Mouse (Mus musculus) heart, embryonic 10.5 days (tissue): ENCODE data around the gene Mdm4. TPM values are rescaled to one million over a fixed set of nuclear protein-coding genes. Genes with fewer than 3 reads are reported as not detected.

Source experiments
- DNase-seq: peaks from one replicate; pipeline ENCODE4 v3.0.0-alpha.2; 2017; ENCODE audit warnings: low spot score
- H3K27ac ChIP-seq: fragments of 300-500 bp; sonication (generic); 2 replicates; pipeline ENCODE4 v1.5.1; 2016; ENCODE audit warnings: mild to moderate bottlenecking
- H3K27me3 ChIP-seq: fragments of 300-500 bp; sonication (generic); 2 replicates; pipeline ENCODE4 v1.6.1; 2016; ENCODE audit warnings: mild to moderate bottlenecking; ENCODE audit not compliant: poor library complexity, insufficient read depth, severe bottlenecking
- H3K36me3 ChIP-seq: fragments of 300-500 bp; sonication (generic); 2 replicates; pipeline ENCODE4 v1.6.1; 2016; ENCODE audit warnings: mild to moderate bottlenecking, moderate library complexity
- H3K4me1 ChIP-seq: fragments of 300-500 bp; sonication (generic); 2 replicates; pipeline ENCODE4 v1.6.1; 2016; ENCODE audit warnings: mild to moderate bottlenecking
- H3K4me3 ChIP-seq: fragments of 300-500 bp; sonication (generic); 2 replicates; pipeline ENCODE4 v1.5.1; 2016; ENCODE audit warnings: mild to moderate bottlenecking, moderate library complexity
- H3K9me3 ChIP-seq: fragments of 300-500 bp; sonication (generic); 2 replicates; pipeline ENCODE4 v1.6.1; 2016; ENCODE audit warnings: mild to moderate bottlenecking, moderate library complexity
- WGBS: fragments of 180-500 bp; shearing (Covaris S2); methylation state at CpG from one replicate; pipeline ENCODE4 v1.1.7; 2016; 5-methylcytosine and 5-hydroxymethylcytosine counted together
- microRNA-seq: library from miRNA; unstranded; fragments of <30 nt; microRNA quantifications from one replicate; pipeline ENCODE4, GENCODE M21; 2017
- polyA plus RNA-seq: library from polyadenylated mRNA; unstranded; fragments of >200 nt; fragmentation: Nextera tagmentation; extraction: Ambion mirVana; gene quantifications from 2 replicates; pipeline ENCODE4 v1.2.1, GENCODE M21; 2016

Mdm4 gene
- polyA plus RNA-seq, 1 experiment from 2014 or later, result 32.8 TPM

DNA sequence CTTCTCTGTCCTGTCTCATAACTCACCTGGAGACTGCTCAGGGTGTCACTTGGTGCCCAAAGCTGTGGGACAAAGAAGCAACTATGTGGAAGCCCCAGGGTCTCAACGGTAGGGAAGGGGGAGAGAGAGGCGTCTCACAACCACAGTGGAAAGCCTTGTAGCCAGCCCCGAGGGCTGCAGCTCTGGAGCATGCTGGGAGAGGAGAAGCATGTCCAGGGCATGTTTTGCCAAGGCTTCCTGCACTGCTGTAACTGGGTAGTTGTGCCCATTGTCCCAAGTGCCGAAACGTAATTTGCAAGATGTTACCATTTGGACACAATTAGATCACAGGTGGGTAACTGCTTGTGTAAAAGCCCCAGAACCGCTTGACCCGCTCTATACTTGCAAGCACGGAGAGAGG lies 111.1 kb downstream of the Mdm4 start:
- Histone ChIP-seq H3K27ac (no peak overlapping the region), H3K27me3 (peaks cover 26% of the 10 kb centered on the region), H3K9me3 (no peaks in the 10 kb centered on the region), H3K4me1 (peaks cover 39% of the 10 kb centered on the region), H3K36me3 (no peaks in the 10 kb centered on the region), H3K4me3 (no peak overlapping the region)
- no peak for DNase-seq
- WGBS, result 81% methylated on average over 8 of the region's 8 CpGs

DNA sequence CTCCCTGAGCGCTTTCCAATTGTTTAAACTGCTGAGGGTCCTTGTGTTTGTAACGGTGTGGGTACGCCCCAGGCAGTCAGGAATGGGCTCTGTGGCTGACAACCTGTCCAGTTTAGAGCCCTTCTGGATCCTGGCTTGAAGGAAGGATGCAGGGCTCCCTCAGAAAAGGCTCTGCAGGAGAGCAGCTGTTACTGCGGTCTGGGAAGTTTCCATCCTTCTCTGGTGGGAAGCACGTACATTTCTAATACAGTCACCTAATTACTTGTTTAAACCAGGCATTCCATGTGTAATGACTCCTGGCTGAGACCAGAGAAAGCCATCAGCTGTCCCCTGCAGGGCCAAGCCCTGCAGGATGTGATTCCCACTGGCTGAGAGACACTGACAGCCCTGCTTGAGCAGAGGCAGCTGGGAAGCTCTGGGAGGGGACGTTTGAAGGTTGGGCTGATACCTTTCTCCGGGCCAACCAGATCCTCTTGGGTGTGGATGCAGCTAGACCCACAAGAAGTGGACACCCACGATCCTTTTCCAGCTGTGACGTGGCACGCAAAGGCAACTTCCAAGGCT lies 112.2 kb downstream of the Mdm4 start:
- peaks cover 39% of the 10 kb centered on the region for H3K4me1 ChIP-seq
- no peaks in the 10 kb centered on the region for H3K9me3 ChIP-seq
- 19% methylated on average over 10 of the region's 10 CpGs for WGBS
- no peaks in the 10 kb centered on the region for H3K36me3 ChIP-seq
- no peak for DNase-seq
- H3K4me3 ChIP-seq, result 0 out of 2 replicates have a peak overlapping the region, but pooled peaks have one; percentile 1
- H3K27ac ChIP-seq, result no peak overlapping the region
- H3K27me3 ChIP-seq, result peaks cover 26% of the 10 kb centered on the region

- Histone ChIP-seq H3K27ac (no peak overlapping the region), H3K27me3 (peaks cover 26% of the 10 kb centered on the region), H3K9me3 (no peaks in the 10 kb centered on the region), H3K36me3 (no peaks in the 10 kb centered on the region), H3K4me3 (no peak overlapping the region), H3K4me1 (peaks cover 38% of the 10 kb centered on the region)
- 11% methylated on average over 8 of the region's 8 CpGs for WGBS
- DNase-seq, result peak; percentile 70
These were observed 112.8 kb downstream of the Mdm4 start for GRCm38 (mm10) chr1:132917554-132917953.

- peaks cover 33% of the 10 kb centered on the region for H3K27me3 ChIP-seq
- H3K9me3 ChIP-seq, result no peaks in the 10 kb centered on the region
- no peak overlapping the region for H3K27ac ChIP-seq
- H3K4me3 ChIP-seq, result no peak overlapping the region
- WGBS, result 61% methylated on average over 6 of the region's 6 CpGs
- no peaks in the 10 kb centered on the region for H3K36me3 ChIP-seq
- H3K4me1 ChIP-seq, result peaks cover 23% of the 10 kb centered on the region
- no peak for DNase-seq
These were observed 114.4 kb downstream of the Mdm4 start for GRCm38 (mm10) chr1:132915849-132916493.

- Histone ChIP-seq H3K27me3 (peaks cover 7% of the 10 kb centered on the region; the same call in 1 of the 2 replicates), H3K9me3 (no peaks in the 10 kb centered on the region), H3K4me1 (no peaks in the 10 kb centered on the region; the same call in 1 of the 2 replicates), H3K36me3 (no peaks in the 10 kb centered on the region), H3K27ac (no peak overlapping the region), H3K4me3 (no peak overlapping the region)
- DNase-seq, result no peak
- 71% methylated on average over 11 of the region's 11 CpGs for WGBS
These were observed 119.8 kb downstream of the Mdm4 start for GRCm38 (mm10) chr1:132910414-132911041.

- Histone ChIP-seq H3K36me3 (no peaks in the 10 kb centered on the region), H3K4me3 (no peak overlapping the region), H3K4me1 (no peaks in the 10 kb centered on the region; the same call in 1 of the 2 replicates), H3K27me3 (peaks cover 7% of the 10 kb centered on the region; the same call in 1 of the 2 replicates), H3K27ac (no peak overlapping the region), H3K9me3 (no peaks in the 10 kb centered on the region)
- DNase-seq, result no peak
- 53% methylated on average over 1 of the region's 1 CpGs for WGBS
These were observed 120.4 kb downstream of the Mdm4 start for GRCm38 (mm10) chr1:132909951-132910350.

Small RNA genes within 50 kb of the gene (microRNA-seq; reads per million reads assigned to microRNA genes)
- gene Gm44300, result not detected

Other genes with a start within 250 kb of the Mdm4 start
- gene Lrrn2, start 150.3 kb downstream of the Mdm4 start, polyA plus RNA-seq, result 5.1 and 6.3 TPM in 2 replicates
- 7.9 and 11.5 TPM in 2 replicates for gene Pik3c2b, start 15.1 kb upstream of the Mdm4 start, polyA plus RNA-seq
- 44.9 and 46.1 TPM in 2 replicates for gene Ppp1r15b, start 100.6 kb upstream of the Mdm4 start, polyA plus RNA-seq
- gene Plekha6, start 133.6 kb upstream of the Mdm4 start, polyA plus RNA-seq, result 13.5 and 14.2 TPM in 2 replicates